Mouse (Mus musculus) CD4-positive, CD25-positive, alpha-beta regulatory T cell, adult 2 months (primary cell): ENCODE measurements at regions not wholly inside any gene's neighbourhood (a gene's known extent, or its start where the extent isn't known, plus 50 kb on each side); places are given as distances from the start of the nearest gene placed in this dataset.

Experiments
- DNase-seq: peaks from one replicate; pipeline ENCODE4 v3.0.0-alpha.2; 2012; ENCODE audit warnings: low read depth, low spot score

DNA sequence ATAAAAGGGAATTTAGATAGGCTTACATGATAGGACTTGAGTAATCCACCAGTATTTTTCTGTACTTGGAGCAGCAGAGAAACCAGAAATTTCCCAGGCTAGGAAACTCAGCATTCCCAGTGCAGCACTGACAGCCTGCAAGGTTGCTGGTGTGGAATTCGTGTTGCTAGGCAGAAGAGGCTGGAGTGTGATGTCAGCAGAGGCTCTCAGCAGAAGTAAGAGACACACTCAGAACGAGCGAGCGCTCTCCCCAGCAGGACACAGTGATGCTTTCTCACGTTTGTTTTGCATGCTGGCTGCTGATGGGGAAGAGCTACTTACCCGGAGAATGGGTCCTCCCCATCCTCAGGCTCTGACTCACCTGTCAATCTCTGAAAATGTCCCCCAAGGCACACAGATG is 104.7 kb downstream of the Dusp6 start:
- no peak for DNase-seq

DNA sequence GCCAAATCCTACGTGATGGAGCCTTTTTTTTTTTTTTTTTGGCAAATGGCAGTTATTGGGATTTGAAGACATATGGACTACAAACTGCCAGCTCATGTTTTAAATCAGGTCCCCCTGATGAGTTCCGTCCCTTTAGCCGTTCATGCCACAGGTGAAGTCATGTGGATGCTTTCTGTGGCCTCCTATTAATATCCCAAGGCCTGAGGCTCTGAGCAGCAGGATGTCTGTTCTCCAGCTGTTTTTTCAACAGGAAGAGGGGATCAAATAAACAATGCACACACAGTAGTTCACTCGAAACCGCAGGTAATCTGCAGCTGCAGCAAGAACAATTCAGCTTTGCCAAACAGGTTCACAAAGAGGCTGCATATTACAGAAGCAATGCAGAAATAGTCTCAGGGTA is 112.1 kb downstream of the Dusp6 start:
- no peak for DNase-seq

GRCm38 (mm10) chr10:99376430-99376829 is 113.4 kb downstream of the Dusp6 start:
- DNase-seq = no peak

GRCm38 (mm10) chr10:99377548-99377947 is 114.5 kb downstream of the Dusp6 start:
- no peak for DNase-seq

DNA sequence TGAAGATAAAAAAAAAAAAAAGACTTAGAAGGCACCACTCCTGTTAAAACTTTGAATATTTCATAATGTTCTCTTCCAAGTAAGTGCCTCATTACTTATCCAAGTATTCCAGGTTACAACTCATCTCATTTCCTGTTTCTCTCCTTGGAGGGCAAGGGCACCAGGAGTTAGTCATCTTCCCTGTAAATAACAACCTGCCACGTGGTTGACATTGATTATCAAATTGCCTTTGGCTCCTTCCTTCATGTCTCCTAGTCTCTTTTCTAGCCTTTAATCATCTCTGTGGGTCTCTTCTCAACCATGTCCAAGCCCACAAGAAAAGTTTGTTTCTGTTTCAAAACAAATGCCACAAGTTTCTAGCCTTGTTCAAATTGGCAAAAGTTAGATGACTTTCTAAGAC is 116.1 kb downstream of the Dusp6 start:
- no peak for DNase-seq

DNA sequence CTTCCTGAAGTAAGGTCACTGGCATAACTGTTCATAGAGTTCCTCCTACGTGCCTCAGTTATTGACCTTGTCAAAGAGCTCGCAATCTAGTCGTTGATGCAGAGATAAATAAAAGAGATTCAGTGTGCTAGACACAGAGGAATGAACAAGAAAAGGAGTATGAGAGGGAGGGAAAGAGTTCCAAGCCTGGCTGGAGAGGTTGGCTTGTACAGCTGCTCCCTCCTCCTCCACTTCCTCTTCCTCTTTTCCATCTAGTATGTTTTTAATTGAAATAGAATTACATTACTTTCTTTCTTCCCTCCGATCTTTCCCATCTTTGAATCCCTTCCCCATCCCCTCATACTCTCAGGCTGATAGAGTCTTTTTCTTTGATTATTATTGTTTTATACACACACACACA is 117.1 kb downstream of the Dusp6 start:
- no peak for DNase-seq

DNA sequence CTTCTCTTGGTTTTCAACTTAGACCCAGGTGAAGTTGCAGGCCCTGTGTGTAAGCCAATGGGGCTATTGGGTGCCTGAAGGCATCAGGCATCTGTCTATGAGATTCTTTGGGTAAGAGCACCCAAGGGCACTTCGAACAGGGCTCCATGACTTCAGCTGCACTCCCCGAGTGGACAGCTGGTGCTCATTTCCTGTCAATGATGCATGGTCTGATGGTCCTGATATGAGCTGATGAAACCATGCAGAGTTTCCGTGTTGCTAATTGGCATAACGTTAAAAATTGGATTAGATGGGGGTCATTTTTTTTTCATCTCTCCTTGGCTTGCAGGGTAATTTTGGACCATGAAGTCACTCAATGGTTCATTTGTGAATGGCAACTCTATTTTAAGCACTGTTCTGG is 120.0 kb downstream of the Dusp6 start:
- no peak for DNase-seq

- DNase-seq = no peak
Measured at GRCm38 (mm10) chr10:99384366-99384765, 121.3 kb downstream of the Dusp6 start.

GRCm38 (mm10) chr10:99384851-99385250 is 121.8 kb downstream of the Dusp6 start:
- DNase-seq = no peak

DNA sequence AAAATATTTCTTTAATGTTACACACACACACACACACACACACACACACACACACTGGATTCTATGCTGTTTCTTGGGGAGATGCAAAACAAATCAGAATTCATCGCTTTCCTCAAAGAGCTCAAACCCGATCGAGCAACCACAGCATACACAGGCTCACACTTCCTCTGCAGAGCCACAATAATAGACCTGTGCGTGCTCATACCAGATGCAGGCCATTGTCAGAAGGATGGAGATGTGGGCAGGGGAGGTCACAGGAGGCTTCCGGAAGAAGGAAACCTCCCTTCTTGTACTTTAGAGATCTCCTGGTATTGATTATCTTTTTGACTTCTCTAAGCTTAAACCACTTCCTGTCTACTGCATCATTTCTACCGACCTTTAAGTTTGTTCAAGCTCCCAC is 122.8 kb downstream of the Dusp6 start:
- DNase-seq = peak; percentile 76

- DNase-seq = no peak
Measured at GRCm38 (mm10) chr10:99388526-99388925, 125.5 kb downstream of the Dusp6 start.

GRCm38 (mm10) chr10:99388986-99389385 is 126.0 kb downstream of the Dusp6 start:
- no peak for DNase-seq

GRCm38 (mm10) chr10:99390609-99391183 is 127.7 kb downstream of the Dusp6 start:
- no peak for DNase-seq

DNA sequence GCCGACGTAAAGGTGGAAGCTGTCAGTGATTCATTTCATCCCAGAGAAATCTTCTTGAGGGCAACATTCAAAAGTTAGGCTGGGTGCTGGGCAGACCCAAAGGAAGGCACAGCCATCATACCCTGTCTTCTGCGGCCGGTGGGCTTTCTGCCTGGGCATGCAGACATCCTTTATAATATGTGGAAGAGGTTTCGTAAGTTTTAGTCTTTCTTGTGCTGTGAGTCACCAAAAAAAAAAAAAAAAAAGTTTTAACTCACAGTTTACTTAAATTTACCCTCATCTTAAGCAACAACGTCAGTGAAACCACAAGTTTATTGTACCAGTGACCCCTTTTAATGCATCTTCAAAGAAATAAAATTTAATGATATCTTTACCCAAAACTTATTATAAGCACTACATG is 128.7 kb downstream of the Dusp6 start:
- no peak for DNase-seq

DNA sequence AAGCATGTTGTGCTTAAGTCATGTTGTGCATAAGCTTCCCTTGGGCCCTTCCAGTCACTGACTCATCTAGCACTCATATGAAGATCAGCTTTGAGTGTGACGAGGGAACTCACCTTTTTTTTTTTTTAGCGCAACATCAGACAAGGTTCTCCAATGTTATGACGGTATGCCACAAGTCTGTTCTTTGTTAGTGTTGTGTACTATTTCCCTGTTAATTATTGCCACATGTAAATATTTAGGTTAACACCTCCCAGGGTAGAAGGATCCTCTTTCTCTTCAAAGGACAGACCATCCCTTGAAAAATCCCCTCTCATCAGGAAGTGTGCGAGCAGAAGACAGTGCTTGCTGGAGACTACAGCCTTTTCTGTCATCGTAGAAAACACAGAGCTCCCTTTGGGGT is 129.9 kb downstream of the Dusp6 start:
- peak; percentile 41 for DNase-seq

DNA sequence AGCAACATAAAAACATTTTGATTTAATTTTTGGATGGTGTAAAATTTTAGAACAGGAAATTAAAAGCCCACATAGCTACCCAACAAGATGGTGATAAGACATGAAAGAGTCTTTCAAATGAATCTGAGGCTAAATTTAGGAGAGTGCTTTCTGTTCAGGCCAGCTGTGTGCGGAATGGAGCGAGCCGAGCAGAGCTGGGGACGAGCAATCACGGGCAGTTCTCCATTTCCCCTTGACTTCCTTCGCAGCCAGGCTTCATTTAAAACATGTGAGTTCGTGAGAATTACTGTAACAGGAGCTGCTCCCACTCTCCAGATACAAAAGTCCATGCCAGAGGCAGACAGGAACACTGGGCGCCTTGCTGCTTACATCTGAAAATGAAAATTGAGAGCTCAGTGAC is 130.5 kb downstream of the Dusp6 start:
- DNase-seq = peak; percentile 51

- no peak for DNase-seq
Measured at GRCm38 (mm10) chr10:99395411-99395810, 132.4 kb downstream of the Dusp6 start.

GRCm38 (mm10) chr10:99396630-99397029 is 133.6 kb downstream of the Dusp6 start:
- no peak for DNase-seq

DNA sequence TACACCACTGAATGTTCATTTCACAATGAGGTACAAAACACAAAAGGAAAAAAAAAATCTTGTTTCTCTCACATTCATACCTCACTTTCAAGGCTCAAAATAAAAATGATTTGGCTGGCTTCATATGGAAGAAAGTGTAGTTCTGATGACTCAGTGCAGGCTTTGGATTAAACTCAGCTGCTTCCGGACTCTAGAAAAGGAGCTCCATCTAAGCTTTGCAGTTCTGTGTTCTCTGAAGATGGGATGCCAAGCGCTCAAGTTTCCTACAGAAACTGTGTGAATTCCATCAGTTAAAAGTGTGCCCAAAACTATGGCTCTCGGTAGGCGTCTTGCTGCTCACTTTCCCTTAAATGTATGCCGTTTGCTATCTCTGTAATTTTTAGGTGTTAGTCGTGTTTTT is 137.0 kb downstream of the Dusp6 start:
- no peak for DNase-seq

- DNase-seq = no peak
Measured at GRCm38 (mm10) chr10:99406764-99407163, 143.7 kb downstream of the Dusp6 start.

- DNase-seq = peak; percentile 33
Measured at GRCm38 (mm10) chr10:99408786-99409185, 145.8 kb downstream of the Dusp6 start.

- DNase-seq = no peak
Measured at GRCm38 (mm10) chr10:99409744-99410143, 146.7 kb downstream of the Dusp6 start.

GRCm38 (mm10) chr10:99410754-99411153 is 147.7 kb downstream of the Dusp6 start:
- DNase-seq = no peak

- DNase-seq = no peak
Measured at GRCm38 (mm10) chr10:99413455-99413854, 150.4 kb downstream of the Dusp6 start.
